Mouse (Mus musculus) embryonic facial prominence, embryonic 14.5 days (tissue): Measurements from ENCODE around the gene Pik3r2. TPM values are rescaled to one million over a fixed set of nuclear protein-coding genes. Genes with fewer than 3 reads are reported as not detected.

Experiments used
- ATAC-seq: fragments of 200-750 bp; cut with Nextera tagmentation; 2 replicates; pipeline ENCODE4 v1.8.0; 2017; ENCODE audit warnings: low read depth, moderate number of reproducible peaks, moderate TSS enrichment
- DNase-seq: peaks from one replicate; pipeline ENCODE4 v3.0.0-alpha.2; 2015; ENCODE audit warnings: low spot score
- H3K27ac ChIP-seq: fragments of 300-500 bp; sonication (generic); replicated peaks from 2 replicates; pipeline ENCODE4 v1.5.1; 2014; ENCODE audit warnings: low read depth, mild to moderate bottlenecking, low read length, moderate library complexity
- H3K27me3 ChIP-seq: fragments of 300-500 bp; sonication (generic); replicated peaks from 2 replicates; pipeline ENCODE4 v1.6.1; 2014; ENCODE audit warnings: low read length; ENCODE audit not compliant: control insufficient read depth, insufficient read depth
- H3K36me3 ChIP-seq: fragments of 300-500 bp; sonication (generic); 2 replicates; pipeline ENCODE4 v1.6.1; 2014; ENCODE audit warnings: low read length, mixed read lengths; ENCODE audit not compliant: control insufficient read depth, insufficient read depth
- H3K4me1 ChIP-seq: fragments of 300-500 bp; sonication (generic); 2 replicates; pipeline ENCODE4 v1.6.1; 2014; ENCODE audit warnings: antibody characterized with exemption, low read length; ENCODE audit not compliant: control insufficient read depth, insufficient read depth
- H3K4me2 ChIP-seq: fragments of 300-500 bp; sonication (generic); 2 replicates; pipeline ENCODE4 v1.6.1; 2014; ENCODE audit warnings: low read depth, mild to moderate bottlenecking, low read length, moderate library complexity, mixed read lengths
- H3K4me3 ChIP-seq: fragments of 300-500 bp; sonication (generic); 2 replicates; pipeline ENCODE4 v1.5.1; 2014; ENCODE audit warnings: low read depth, mild to moderate bottlenecking, low read length
- H3K9ac ChIP-seq: fragments of 300-500 bp; sonication (generic); 2 replicates; pipeline ENCODE4 v1.6.1; 2014; ENCODE audit warnings: low read depth, mild to moderate bottlenecking, low read length, moderate library complexity, mixed read lengths
- H3K9me3 ChIP-seq: fragments of 300-500 bp; sonication (generic); 2 replicates; pipeline ENCODE4 v1.6.1; 2016; ENCODE audit warnings: low read length; ENCODE audit not compliant: control insufficient read depth
- WGBS: fragments of 180-500 bp; shearing (Covaris S2); extraction: QIAGEN DNeasy Blood & Tissue Kit; methylation state at CpG from one replicate; pipeline ENCODE4 v1.1.7; 2014; 5-methylcytosine and 5-hydroxymethylcytosine counted together
- polyA plus RNA-seq: library from polyadenylated mRNA; unstranded; fragments of >200 nt; fragmentation: Nextera tagmentation; extraction: Ambion mirVana; gene quantifications from 2 replicates; pipeline ENCODE4 v1.2.1, GENCODE M21; 2014

Pik3r2 gene
- polyA plus RNA-seq, 1 experiment from 2014 or later = 61.5 TPM

DNA sequence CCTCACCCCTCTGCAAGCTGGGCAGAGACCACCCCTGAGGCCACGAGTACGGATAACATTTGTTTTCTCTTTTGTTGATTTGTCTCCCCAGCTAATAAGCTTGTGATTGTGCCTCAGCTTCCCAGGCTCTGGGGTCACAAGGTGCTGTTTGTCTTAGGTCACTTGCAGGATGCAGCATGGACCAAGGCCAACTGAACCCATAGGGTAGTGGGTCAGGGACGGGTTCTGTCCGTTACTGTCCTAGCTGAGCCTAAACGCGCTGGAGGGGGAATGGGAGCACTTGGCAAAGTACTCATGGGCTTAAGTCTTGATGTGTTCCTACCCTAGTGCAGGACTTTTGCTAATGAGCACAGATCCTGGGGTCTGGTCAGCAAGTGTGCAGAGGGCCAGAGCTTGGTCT lies 9.0 kb downstream of the Pik3r2 start:
- Histone ChIP-seq H3K9ac (no peak overlapping the region), H3K36me3 (peaks cover 62% of the 10 kb centered on the region), H3K4me3 (no peak overlapping the region), H3K27me3 (no peaks in the 10 kb centered on the region), H3K9me3 (no peaks in the 10 kb centered on the region), H3K27ac (no peak overlapping the region), H3K4me2 (no peak overlapping the region), H3K4me1 (peaks cover 5% of the 10 kb centered on the region; the same call in 1 of the 2 replicates)
- no peak for DNase-seq
- ATAC-seq = no peak
- 83% methylated on average over 6 of the region's 6 CpGs for WGBS

DNA sequence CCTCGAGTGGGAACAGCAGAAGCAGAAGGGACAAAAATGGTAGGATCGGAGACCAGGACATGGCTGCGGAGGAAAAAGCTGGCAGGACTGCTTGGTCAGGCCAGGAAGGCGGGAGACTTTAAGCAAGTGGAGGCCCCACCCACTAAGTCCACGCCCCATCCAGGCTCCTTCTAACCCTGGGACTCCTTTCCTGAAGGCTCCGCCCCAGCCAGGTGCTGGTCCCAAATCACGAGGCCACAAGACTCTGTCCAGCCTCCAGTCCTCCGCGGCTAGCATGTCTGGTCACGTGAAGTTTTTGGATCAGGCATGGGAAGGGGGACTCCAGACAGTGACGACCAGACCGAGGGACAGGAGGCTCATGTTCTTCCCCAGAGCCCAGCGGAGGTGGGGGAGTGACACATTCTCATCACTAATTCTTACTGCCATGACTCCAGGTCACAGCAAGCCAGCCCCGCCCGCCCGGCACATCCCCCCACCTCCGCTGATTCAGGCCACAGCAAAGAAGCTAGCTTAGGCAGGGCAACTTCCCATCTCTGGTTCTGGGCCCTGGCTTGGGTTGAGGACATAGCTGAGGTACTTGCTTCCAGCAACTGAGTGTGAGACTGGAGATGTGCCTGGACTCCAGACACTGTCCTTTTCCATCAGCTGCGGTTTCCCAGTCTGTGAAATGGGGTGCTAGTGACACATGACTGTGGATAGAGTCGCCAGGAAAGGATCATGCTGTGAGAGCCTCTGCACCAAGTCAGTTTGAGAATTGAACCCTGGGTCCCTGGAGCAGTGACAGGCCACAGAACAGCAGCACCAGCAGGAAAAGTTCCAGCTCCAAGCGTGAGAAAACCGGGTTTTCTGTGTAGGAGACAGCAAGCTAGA lies 9.7 kb downstream of the Pik3r2 start:
- Histone ChIP-seq H3K27me3 (no peaks in the 10 kb centered on the region), H3K9me3 (no peaks in the 10 kb centered on the region), H3K36me3 (peaks cover 55% of the 10 kb centered on the region), H3K9ac (peak overlapping the region; percentile 56), H3K27ac (0 out of 2 replicates have a peak overlapping the region, but pooled peaks have one; percentile 33), H3K4me2 (peak overlapping the region; percentile 86), H3K4me3 (peak overlapping the region; percentile 41), H3K4me1 (peaks cover 5% of the 10 kb centered on the region; the same call in 1 of the 2 replicates)
- DNase-seq (peak; percentile 88), ATAC-seq (peak; percentile 58)
- 7% methylated on average over 20 of the region's 21 CpGs for WGBS

DNA sequence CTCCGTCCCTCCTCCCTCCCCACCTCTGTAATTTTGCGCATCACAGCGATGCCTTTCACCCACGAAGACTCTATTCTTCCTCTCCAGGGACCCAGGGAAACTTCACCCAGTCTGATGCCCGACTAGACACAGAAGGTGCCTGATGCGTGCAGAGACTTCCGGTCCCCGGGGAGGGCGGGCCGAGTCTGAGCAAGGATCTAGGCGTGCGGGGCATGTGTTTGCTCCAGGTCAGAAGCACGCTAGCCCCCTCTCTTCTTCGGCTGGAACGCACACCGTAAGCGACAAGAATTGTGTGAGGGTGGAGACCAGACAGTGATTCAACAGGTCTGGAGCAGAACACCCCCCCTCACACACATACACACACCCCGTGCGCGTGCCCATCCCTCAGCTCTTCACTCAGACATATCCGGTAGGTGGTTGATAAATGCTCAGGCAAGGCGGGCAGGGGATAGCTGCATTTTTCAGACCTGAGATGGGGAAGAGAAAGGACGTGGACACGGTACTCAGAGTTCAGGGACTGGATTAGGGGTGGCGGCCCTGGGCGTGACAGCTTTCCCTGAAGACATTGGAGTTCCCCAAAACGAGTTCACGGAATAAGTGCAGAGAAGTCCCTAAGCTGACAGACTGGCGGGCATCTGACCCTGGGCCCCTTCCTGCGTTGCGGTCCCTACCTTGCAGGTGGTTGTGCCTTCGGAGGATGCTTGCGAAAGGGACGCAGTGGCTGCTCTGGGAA lies 10.5 kb downstream of the Pik3r2 start:
- DNase-seq (no peak), ATAC-seq (no peak)
- Histone ChIP-seq H3K9me3 (no peaks in the 10 kb centered on the region), H3K27me3 (no peaks in the 10 kb centered on the region), H3K27ac (no peak overlapping the region), H3K9ac (peak overlapping the region; percentile 56), H3K4me3 (peak overlapping the region; percentile 41), H3K4me2 (peak overlapping the region; percentile 86), H3K36me3 (peaks cover 47% of the 10 kb centered on the region), H3K4me1 (peaks cover 11% of the 10 kb centered on the region)
- WGBS = 3% methylated on average over 30 of the region's 34 CpGs

DNA sequence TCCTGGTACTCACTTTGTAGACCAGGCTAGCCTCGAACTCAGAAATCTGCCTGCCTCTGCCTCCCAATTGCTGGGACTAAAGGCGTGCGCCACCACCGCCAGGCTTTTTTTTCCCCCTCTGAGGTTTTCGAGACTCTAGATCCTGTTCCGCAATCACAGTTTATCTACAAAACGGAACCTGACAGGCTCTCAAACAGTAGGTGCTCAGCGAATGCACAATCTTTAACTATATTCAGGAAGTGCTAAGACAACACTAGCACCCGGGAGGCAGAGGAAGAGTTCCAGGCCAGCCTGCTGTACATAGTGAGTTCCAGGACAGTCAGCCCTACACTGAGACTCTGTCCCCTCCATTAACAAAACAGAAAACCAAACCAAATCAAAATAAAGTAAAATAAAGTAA lies 11.2 kb downstream of the Pik3r2 start:
- H3K4me1 ChIP-seq = peaks cover 11% of the 10 kb centered on the region
- H3K36me3 ChIP-seq = peaks cover 41% of the 10 kb centered on the region
- no peak for ATAC-seq
- peak overlapping the region; percentile 86 for H3K4me2 ChIP-seq
- WGBS = 78% methylated on average over 9 of the region's 9 CpGs
- no peaks in the 10 kb centered on the region for H3K27me3 ChIP-seq
- no peaks in the 10 kb centered on the region for H3K9me3 ChIP-seq
- peak overlapping the region; percentile 56 for H3K9ac ChIP-seq
- DNase-seq = no peak
- H3K4me3 ChIP-seq = peak overlapping the region; percentile 41
- no peak overlapping the region for H3K27ac ChIP-seq

DNA sequence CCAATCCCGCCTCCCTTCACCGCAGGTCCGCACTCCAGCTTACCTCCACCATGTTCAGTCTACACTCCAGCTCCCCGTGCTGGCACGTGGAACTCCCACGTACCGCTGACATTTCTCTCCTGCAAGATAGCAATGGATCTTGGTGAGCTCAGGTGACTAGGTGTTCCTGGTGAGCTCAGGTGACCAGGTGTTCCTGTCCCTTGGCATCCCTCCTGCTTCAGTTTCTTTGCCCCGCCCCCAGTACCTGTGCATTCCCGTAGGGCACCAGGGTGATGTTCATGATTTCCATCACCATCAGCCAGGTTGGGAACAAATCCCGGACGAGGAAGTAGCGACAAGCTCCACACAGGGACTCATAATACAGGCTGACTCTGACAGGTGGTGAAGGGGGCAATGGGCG lies 11.8 kb downstream of the Pik3r2 start:
- Histone ChIP-seq H3K9ac (no peak overlapping the region), H3K27ac (no peak overlapping the region), H3K4me2 (no peak overlapping the region), H3K4me1 (peaks cover 17% of the 10 kb centered on the region), H3K36me3 (peaks cover 34% of the 10 kb centered on the region), H3K9me3 (no peaks in the 10 kb centered on the region), H3K27me3 (no peaks in the 10 kb centered on the region), H3K4me3 (no peak overlapping the region)
- ATAC-seq = no peak
- DNase-seq = no peak
- WGBS = 91% methylated on average over 13 of the region's 13 CpGs

DNA sequence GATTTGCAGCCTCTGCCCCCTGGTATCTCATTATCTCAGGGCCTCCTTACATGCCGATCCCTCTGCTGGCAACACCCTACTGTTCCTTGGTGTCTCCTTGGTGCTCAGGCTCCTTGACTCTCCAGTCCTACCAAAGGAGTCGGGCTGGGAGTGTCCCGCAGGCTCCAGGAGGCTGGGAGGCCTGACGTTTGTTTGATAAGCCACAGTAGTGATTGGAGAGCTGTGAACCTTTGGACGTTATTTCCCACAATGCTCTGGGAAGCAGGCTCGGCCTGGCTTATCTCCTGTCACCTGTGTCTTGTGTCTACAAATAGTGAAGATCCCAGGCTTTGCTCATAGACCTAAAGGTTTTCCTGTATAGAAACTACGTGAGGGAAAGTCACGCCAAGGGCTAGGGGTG lies 12.5 kb downstream of the Pik3r2 start:
- Histone ChIP-seq H3K4me1 (peaks cover 18% of the 10 kb centered on the region), H3K4me3 (no peak overlapping the region), H3K4me2 (no peak overlapping the region), H3K36me3 (peaks cover 28% of the 10 kb centered on the region), H3K9me3 (no peaks in the 10 kb centered on the region), H3K27ac (no peak overlapping the region), H3K9ac (no peak overlapping the region), H3K27me3 (no peaks in the 10 kb centered on the region)
- ATAC-seq (no peak), DNase-seq (no peak)
- 81% methylated on average over 8 of the region's 8 CpGs for WGBS

DNA sequence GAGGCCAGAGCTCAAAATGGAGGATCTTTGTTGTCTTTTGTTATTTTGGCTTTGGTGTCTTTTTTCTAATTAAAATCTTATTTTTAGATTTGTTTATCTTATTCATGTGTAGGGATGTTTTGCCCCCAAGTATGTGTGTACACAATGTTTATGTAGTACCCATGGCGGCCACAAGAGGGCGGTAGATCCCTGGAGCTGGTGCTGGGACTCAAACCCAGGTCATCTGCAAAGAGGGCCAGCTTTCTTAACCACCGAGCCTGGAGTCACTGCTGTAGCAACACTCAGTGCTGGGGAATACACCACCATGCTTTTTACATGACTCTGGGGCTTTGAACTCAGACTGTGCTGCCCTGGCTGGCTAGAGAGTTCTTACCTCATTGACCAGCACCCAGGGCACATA lies 13.2 kb downstream of the Pik3r2 start:
- peaks cover 26% of the 10 kb centered on the region for H3K36me3 ChIP-seq
- no peak for DNase-seq

DNA sequence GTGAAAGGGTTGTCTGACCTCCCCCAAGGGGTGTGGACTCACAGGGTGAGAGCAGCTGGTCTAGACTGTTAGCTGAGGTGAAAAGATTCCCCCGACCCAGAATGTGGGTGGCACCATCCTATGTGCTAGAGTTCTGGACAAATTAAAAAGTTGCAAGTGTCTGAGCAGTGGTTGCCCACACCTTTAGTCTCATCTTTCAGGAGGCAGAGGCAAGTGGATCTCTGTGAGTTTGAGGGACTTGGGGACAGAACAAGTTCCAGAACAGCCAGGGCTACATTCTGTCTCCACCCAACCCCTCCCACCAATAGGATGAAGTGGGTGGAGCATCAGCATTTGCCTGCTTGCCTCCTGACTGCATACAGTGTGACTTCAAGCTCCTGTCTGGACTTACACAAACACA lies 14.4 kb downstream of the Pik3r2 start:
- H3K27me3 ChIP-seq = no peaks in the 10 kb centered on the region
- no peak overlapping the region for H3K4me3 ChIP-seq
- no peak overlapping the region for H3K9ac ChIP-seq
- no peak for DNase-seq
- 90% methylated on average over 1 of the region's 1 CpGs for WGBS
- no peak overlapping the region for H3K27ac ChIP-seq
- H3K9me3 ChIP-seq = no peaks in the 10 kb centered on the region
- H3K4me1 ChIP-seq = peaks cover 18% of the 10 kb centered on the region
- ATAC-seq = no peak
- H3K36me3 ChIP-seq = peaks cover 28% of the 10 kb centered on the region
- H3K4me2 ChIP-seq = no peak overlapping the region

More for the DNA sequence above, 13.2 kb downstream of the Pik3r2 start:
- Histone ChIP-seq H3K4me3 (no peak overlapping the region), H3K4me1 (peaks cover 18% of the 10 kb centered on the region), H3K27ac (no peak overlapping the region), H3K27me3 (no peaks in the 10 kb centered on the region), H3K4me2 (no peak overlapping the region), H3K9me3 (no peaks in the 10 kb centered on the region), H3K9ac (no peak overlapping the region)
- 2% methylated on average over 3 of the region's 3 CpGs for WGBS
- no peak for ATAC-seq
